Mouse (Mus musculus): Measurements from ENCODE around the gene Rnf212b. TPM values are rescaled to one million over a fixed set of nuclear protein-coding genes. Genes with fewer than 3 reads are reported as not detected.

Gene Rnf212b
- polyA plus RNA-seq, 1 experiment from 2014 or later = not detected

GRCm38 (mm10) chr14:54877048-54877715, 63.2 kb downstream of the Rnf212b start, which contains the start of gene Ppp1r3e:
Gene Ppp1r3e (minus strand): TSS chr14:54877550.
- Histone ChIP-seq H3K27ac (peak within 1 kb of the TSS; percentile 92), H3K4me3 (replicated peaks) (peak within 1 kb of the TSS; percentile 70), H3K36me3 (no peaks in the 10 kb centered on the region; the same call in 1 of the 2 replicates), H3K9me3 (no peaks in the 10 kb centered on the region), H3K4me2 (replicated peaks) (peak within 1 kb of the TSS; percentile 97), H3K27me3 (peaks cover 9% of the 10 kb centered on the region; the same call in 1 of the 2 replicates), H3K9ac (replicated peaks) (peak within 1 kb of the TSS; percentile 88), H3K4me1 (replicated peaks) (peaks cover 18% of the 10 kb centered on the region)
- under 1% methylated on average over 50 of the region's 61 CpGs for WGBS
- peak; percentile 77 for ATAC-seq

DNA sequence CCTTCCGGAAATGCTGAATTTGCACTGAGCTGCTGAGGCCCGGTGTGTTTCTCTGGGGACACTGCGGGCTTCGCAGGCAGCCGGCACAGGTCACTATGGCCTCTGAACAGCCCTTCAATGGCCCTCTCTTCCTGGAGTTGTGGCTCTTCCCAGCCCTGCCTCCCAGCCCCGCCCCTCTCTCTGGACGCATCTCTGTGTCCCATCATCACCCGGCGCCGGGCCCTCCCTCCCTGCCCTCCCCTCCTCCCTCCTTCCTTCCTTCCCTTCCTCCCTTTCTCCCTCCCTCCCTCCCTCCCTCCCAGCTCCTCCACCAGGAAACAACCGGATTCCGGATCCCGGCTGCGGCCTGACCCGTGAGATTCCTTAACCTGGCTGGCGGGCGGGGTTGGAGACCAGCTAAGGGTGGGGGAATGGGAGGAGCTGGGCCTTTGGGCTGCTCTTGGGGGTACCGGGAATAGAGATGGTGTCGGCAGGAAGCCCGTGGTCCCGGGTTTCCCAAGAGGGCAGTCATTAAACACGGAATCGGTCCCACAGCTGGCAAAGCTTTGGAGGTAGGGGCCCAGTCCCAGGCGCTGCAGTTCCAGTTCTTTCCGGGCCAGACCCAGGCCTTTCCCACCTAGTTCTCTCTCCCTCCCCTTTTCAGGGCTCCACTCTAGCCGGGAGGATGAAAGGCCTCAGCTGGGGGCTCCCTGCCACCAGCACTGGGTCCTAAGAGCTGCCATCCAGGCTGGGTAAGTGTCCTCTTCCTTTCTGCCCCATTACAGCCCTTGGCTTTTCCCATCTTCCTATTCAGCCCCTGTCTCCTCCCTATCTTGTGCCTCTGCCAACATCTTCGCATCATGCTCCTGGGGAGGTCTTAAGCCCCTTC, 69.4 kb downstream of the Rnf212b start, which contains the start of the genes Bcl2l2 and Gm20521:
TSS of gene Bcl2l2 (plus strand) at position 224 of the 868 bp plus-strand sequence.
TSS of gene Gm20521 (plus strand) at position 288 of the 868 bp plus-strand sequence.
- Histone ChIP-seq H3K9ac (replicated peaks) (peak within 1 kb of the TSS; percentile 91), H3K27ac (peak within 1 kb of the TSS; percentile 88), H3K27me3 (peaks cover 6% of the 10 kb centered on the region; the same call in 1 of the 2 replicates), H3K36me3 (peaks cover 23% of the 10 kb centered on the region), H3K4me3 (replicated peaks) (peak within 1 kb of the TSS; percentile 71), H3K9me3 (no peaks in the 10 kb centered on the region), H3K4me1 (replicated peaks) (peaks cover 24% of the 10 kb centered on the region), H3K4me2 (replicated peaks) (peak within 1 kb of the TSS; percentile 79)
- ATAC-seq = peak; percentile 89
- WGBS = under 1% methylated on average over 27 of the region's 27 CpGs

GRCm38 (mm10) chr14:54884022-54884712, 70.2 kb downstream of the Rnf212b start:
- H3K9me3 ChIP-seq = no peaks in the 10 kb centered on the region
- H3K9ac ChIP-seq (replicated peaks) = peak overlapping the region; percentile 91
- 33% methylated on average over 21 of the region's 21 CpGs for WGBS
- no peak for ATAC-seq
- peak overlapping the region; percentile 79 for H3K4me2 ChIP-seq (replicated peaks)
- peaks cover 3% of the 10 kb centered on the region; the same call in 1 of the 2 replicates for H3K27me3 ChIP-seq
- H3K4me3 ChIP-seq (replicated peaks) = peak overlapping the region; percentile 71
- peaks cover 23% of the 10 kb centered on the region for H3K36me3 ChIP-seq
- H3K4me1 ChIP-seq (replicated peaks) = peaks cover 24% of the 10 kb centered on the region
- H3K27ac ChIP-seq = peak overlapping the region; percentile 88

DNA sequence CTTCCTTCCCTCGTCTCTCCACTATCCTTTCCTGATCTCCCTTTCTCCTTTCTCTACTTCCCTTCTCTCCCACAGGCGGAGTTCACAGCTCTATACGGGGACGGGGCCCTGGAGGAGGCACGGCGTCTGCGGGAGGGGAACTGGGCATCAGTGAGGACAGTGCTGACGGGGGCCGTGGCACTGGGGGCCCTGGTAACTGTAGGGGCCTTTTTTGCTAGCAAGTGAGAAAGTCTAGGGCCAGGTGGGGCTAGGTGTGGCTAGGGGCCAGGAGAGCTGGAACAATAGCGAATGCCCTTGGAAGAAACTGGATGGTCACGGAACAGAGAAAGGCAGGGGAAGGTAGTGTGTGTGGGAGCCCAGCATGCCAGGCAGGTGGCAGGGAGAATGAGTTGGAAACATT, 71.4 kb downstream of the Rnf212b start:
- H3K4me2 ChIP-seq (replicated peaks) = peak overlapping the region; percentile 79; the same call in 1 of the 2 replicates
- peaks cover 3% of the 10 kb centered on the region; the same call in 1 of the 2 replicates for H3K27me3 ChIP-seq
- H3K4me1 ChIP-seq (replicated peaks) = peaks cover 24% of the 10 kb centered on the region
- ATAC-seq = no peak
- H3K36me3 ChIP-seq = peaks cover 23% of the 10 kb centered on the region
- WGBS = 89% methylated on average over 11 of the region's 11 CpGs
- H3K9ac ChIP-seq (replicated peaks) = peak overlapping the region; percentile 54
- H3K4me3 ChIP-seq (replicated peaks) = peak overlapping the region; percentile 12; the same call in 1 of the 2 replicates
- H3K27ac ChIP-seq = no peak overlapping the region
- no peaks in the 10 kb centered on the region for H3K9me3 ChIP-seq

DNA sequence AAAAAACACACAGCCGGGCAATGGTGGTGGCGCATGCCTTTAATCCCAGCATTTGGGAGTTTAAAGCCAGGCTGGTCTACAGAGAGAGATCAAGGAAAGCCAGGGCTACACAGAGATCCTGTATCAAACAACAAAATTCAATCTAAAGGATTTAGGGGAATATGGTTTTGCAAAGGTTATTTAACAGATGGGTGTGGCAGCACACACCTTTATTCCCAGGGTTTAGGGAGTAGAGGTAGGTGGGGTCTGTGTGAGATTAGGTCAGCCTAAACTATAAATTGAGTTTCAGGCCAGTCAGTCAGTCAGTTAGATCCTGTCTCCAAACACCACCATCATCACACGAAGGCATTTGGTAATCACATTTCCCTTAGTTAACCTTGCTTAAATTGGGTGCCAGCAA, 78.3 kb downstream of the Rnf212b start, which contains the start of gene Pabpn1:
TSS of gene Pabpn1 (plus strand) at position 301 of the 400 bp plus-strand sequence.
- WGBS = 93% methylated on average over 3 of the region's 3 CpGs
- Histone ChIP-seq H3K4me3 (replicated peaks) (peak within 1 kb of the TSS; percentile 40), H3K27me3 (no peaks in the 10 kb centered on the region), H3K4me2 (replicated peaks) (peak within 1 kb of the TSS; percentile 51), H3K4me1 (replicated peaks) (peaks cover 23% of the 10 kb centered on the region), H3K27ac (peak within 1 kb of the TSS; percentile 69), H3K9ac (replicated peaks) (peak within 1 kb of the TSS; percentile 2; the same call in 1 of the 2 replicates), H3K36me3 (peaks cover 21% of the 10 kb centered on the region), H3K9me3 (no peaks in the 10 kb centered on the region)
- ATAC-seq = no peak

DNA sequence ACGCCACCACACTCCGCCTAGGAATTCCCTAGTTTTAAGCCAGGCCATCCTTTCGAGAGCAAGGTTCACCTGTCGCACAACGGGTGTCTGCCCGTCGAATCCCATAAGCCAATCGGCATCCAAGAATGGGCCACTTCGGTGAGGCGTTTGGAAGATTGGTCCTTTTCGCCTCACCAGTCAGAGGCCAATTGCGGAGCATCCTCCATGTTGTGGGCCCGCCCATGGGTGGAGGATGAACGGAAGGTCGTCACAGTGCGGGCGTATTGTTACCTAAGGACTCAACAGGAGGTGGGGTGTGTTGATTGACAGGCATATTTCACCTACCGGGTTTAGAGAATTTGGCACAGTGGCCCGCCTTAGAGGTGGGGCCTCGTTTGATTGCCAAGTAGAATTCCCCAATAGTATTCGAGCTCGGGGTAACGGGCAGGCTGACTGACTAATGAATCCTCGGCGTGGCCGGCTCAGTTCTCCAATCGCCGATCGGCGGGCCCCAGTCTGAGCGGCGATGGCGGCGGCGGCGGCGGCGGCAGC, 79.8 kb downstream of the Rnf212b start:
- Histone ChIP-seq H3K4me1 (replicated peaks) (peaks cover 29% of the 10 kb centered on the region), H3K9me3 (no peaks in the 10 kb centered on the region), H3K4me2 (replicated peaks) (peak overlapping the region; percentile 51), H3K27me3 (no peaks in the 10 kb centered on the region), H3K27ac (peak overlapping the region; percentile 97), H3K9ac (replicated peaks) (peak overlapping the region; percentile 100), H3K36me3 (peaks cover 31% of the 10 kb centered on the region), H3K4me3 (replicated peaks) (peak overlapping the region; percentile 92)
- ATAC-seq = peak; percentile 99
- WGBS = under 1% methylated on average over 38 of the region's 38 CpGs

GRCm38 (mm10) chr14:54894296-54895151, 80.6 kb downstream of the Rnf212b start:
- Histone ChIP-seq H3K4me1 (replicated peaks) (peaks cover 29% of the 10 kb centered on the region), H3K4me3 (replicated peaks) (peak overlapping the region; percentile 92), H3K27ac (peak overlapping the region; percentile 97), H3K36me3 (peaks cover 37% of the 10 kb centered on the region), H3K9ac (replicated peaks) (peak overlapping the region; percentile 100), H3K4me2 (replicated peaks) (peak overlapping the region; percentile 66), H3K9me3 (no peaks in the 10 kb centered on the region), H3K27me3 (no peaks in the 10 kb centered on the region)
- ATAC-seq = peak; percentile 60; the same call in 1 of the 2 replicates
- under 1% methylated on average over 53 of the region's 54 CpGs for WGBS

DNA sequence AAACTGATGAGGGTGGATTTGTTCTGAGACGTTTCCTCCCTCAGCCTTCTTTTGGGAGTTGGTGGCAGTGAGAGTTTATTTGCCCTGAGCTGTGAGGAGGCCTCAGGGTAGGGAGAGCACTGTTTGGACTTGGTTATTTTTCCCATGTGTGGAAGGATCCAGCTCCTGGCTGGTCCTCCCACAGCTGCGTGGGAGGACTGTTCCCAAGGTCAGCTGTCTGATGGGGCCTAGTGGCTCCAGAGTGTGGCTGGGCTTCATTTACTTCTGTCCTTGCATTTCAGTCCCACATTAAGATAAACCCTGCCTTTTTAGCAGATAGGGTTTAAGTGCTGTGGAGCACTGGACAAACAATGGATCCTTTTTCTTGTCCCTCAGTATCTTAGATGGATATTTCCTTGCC, 83.5 kb downstream of the Rnf212b start:
- no peak overlapping the region for H3K9ac ChIP-seq (replicated peaks)

DNA sequence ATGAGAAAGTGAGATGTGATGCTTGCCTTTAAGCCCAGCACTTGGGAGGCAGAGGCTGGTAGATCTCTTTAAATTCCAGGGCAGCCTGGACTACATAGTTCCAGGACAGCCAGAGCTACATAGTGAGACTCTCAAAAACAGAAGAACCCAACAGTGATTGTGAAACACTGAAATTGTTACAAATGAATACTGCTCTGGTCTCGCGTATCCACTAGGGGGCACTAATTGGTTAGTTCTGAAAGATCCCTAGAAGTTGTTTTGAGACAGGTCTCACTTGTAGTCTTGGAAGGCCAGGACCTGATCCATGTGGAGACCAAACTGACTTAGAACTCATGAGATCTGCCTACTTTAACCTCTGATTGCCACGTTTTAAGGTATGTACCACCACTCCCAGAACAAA, 86.4 kb downstream of the Rnf212b start:
- WGBS = under 1% methylated on average over 3 of the region's 3 CpGs
- Histone ChIP-seq H3K36me3 (peaks cover 55% of the 10 kb centered on the region), H3K4me1 (replicated peaks) (peaks cover 20% of the 10 kb centered on the region), H3K9ac (replicated peaks) (no peak overlapping the region), H3K27me3 (no peaks in the 10 kb centered on the region), H3K27ac (peak overlapping the region; percentile 1; the same call in 1 of the 2 replicates), H3K9me3 (no peaks in the 10 kb centered on the region), H3K4me3 (replicated peaks) (no peak overlapping the region), H3K4me2 (replicated peaks) (no peak overlapping the region)
- ATAC-seq = peak; percentile 63

More for the DNA sequence above, 83.5 kb downstream of the Rnf212b start:
- H3K4me3 ChIP-seq (replicated peaks) = no peak overlapping the region; the same call in 1 of the 2 replicates
- no peak overlapping the region for H3K27ac ChIP-seq
- ATAC-seq = no peak
- peaks cover 37% of the 10 kb centered on the region for H3K36me3 ChIP-seq
- WGBS = 70% methylated on average over 2 of the region's 2 CpGs
- peaks cover 29% of the 10 kb centered on the region for H3K4me1 ChIP-seq (replicated peaks)
- no peaks in the 10 kb centered on the region for H3K27me3 ChIP-seq
- H3K9me3 ChIP-seq = no peaks in the 10 kb centered on the region
- H3K4me2 ChIP-seq (replicated peaks) = no peak overlapping the region

DNA sequence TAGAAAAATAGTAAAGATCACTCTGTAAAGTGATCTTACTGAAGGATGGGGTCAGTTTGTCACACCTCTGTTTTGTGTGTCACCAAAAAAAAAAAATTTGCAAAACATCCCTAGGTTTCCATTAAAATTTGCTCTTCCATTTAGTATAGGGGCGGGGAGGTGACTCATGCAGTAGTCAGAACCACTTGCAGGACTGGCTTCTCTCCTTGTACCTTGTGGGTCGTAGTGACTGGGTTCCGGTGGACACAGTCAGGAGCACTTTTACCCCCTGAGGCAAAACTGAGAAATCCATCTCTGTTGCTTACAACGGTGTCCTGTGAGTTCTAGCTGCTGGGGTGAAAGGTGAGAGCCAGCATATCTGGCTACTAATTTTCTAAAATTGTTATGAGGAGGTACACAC, 89.7 kb downstream of the Rnf212b start:
- H3K4me2 ChIP-seq (replicated peaks) = no peak overlapping the region
- WGBS = 93% methylated on average over 4 of the region's 4 CpGs
- no peak overlapping the region for H3K9ac ChIP-seq (replicated peaks)
- no peak overlapping the region for H3K27ac ChIP-seq
- no peak for ATAC-seq
- no peaks in the 10 kb centered on the region for H3K9me3 ChIP-seq
- no peaks in the 10 kb centered on the region for H3K27me3 ChIP-seq
- H3K36me3 ChIP-seq = peaks cover 56% of the 10 kb centered on the region
- H3K4me3 ChIP-seq (replicated peaks) = no peak overlapping the region
- 0 out of 2 replicates have a peak, but pooled peaks cover 7% of the 10 kb centered on the region for H3K4me1 ChIP-seq (replicated peaks)
